Mouse (Mus musculus): ENCODE measurements around the gene Itgb4. TPM values are rescaled to one million over a fixed set of nuclear protein-coding genes. Genes with fewer than 3 reads are reported as not detected.

The Itgb4 gene
- total RNA-seq (2021) = 1 to 10 TPM; 3.1 to 3.7 TPM
- long read RNA-seq, experiment 1, partial matches to known transcripts = 1 of 1 reads
- long read RNA-seq, experiment 1, other reads (novel, unspliced or antisense) = 0 of 1 reads
- long read RNA-seq, experiment 2, partial matches to known transcripts = 3 of 5 reads
- long read RNA-seq, experiment 2, other reads (novel, unspliced or antisense) = 2 of 5 reads

- DNase-seq (ENCODE audit: low spot score in 2 of 2) = no peak
These were observed at the start of gene Itgb4 for GRCm38 (mm10) chr11:115974309-115975082. Gene Itgb4 (plus strand): TSS chr11:115974709.

- no peak for DNase-seq (ENCODE audit: low spot score in 2 of 2)
These were observed 45.5 kb upstream of the Itgb4 start for GRCm38 (mm10) chr11:115929031-115929430.

DNA sequence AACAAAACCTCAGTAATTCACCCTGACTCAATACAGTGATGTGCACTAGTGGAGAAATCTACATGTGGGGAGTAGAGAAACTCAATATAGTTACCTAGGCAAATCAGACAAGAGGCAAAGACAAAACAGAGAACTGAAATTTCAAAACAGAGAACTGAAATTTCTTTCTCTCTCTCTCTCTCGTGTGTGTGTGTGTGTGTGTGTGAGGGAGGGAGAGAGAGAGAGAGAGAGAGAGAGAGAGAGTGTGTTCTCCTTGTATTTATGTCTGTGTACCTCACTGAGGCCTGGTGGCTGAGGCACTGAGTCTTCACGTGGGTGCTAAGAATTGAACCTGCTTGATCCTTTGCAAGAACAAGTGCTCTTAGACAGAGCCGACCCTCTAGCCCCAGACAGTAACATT, 44.7 kb upstream of the Itgb4 start:
- DNase-seq (ENCODE audit: low spot score in 2 of 2) = no peak

- no peak for DNase-seq (ENCODE audit: low spot score in 2 of 2)
These were observed 43.3 kb upstream of the Itgb4 start for GRCm38 (mm10) chr11:115931235-115931634.

- DNase-seq (ENCODE audit: low spot score in 2 of 2) = peak; percentile 95 to 97
These were observed 41.3 kb upstream of the Itgb4 start, which contains the start of the genes Sap30bp and Recql5 for GRCm38 (mm10) chr11:115933108-115933746. Gene Sap30bp (plus strand): TSS chr11:115933282. Gene Recql5 (minus strand): TSS chr11:115933477.

DNA sequence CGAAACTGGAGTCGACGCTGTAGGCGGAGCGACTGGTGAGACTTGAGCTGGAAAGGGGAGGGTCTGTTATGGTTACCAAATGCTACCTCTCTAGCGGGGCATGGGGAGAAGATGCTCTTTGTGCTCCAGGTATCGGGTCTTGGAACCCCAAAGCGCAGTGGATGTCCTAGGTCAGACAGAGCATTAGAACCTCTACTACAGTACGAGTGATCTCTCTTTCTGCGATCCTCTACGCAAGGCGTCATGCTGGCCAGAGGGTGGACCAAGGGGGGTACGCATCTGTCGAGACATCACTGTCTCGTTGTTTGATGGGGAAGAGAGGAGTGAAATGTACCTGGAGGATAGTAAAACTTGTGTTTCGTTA, 40.8 kb upstream of the Itgb4 start:
- no peak for DNase-seq (ENCODE audit: low spot score in 2 of 2)

GRCm38 (mm10) chr11:115939690-115940329, 34.7 kb upstream of the Itgb4 start:
- DNase-seq (ENCODE audit: low spot score in 2 of 2) = peak; percentile 49 to 59

DNA sequence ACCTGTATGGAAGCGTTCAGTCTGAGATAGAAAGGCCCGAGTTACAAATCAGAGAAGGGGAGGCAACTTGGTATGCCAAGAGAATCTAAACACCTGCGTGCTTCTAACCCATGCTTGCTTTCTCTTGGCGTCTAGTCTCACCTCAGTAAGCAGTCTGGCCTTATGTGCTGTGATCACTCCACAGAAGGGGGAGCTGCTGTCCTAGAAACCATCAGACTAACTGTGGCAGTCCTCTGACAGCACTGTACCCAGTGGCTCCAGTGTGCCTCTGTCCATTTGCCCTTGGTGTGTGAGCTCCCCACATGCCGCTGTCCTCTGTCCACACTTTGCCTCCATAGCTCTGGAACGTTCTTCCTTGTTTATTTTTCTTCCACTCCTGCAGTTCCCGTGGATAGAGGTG, 32.5 kb upstream of the Itgb4 start:
- DNase-seq (ENCODE audit: low spot score in 2 of 2) = no peak

GRCm38 (mm10) chr11:115945247-115945646, 29.3 kb upstream of the Itgb4 start:
- DNase-seq (ENCODE audit: low spot score in 2 of 2) = no peak

GRCm38 (mm10) chr11:115946221-115946828, 28.2 kb upstream of the Itgb4 start:
- DNase-seq (ENCODE audit: low spot score in 2 of 2) = no peak

DNA sequence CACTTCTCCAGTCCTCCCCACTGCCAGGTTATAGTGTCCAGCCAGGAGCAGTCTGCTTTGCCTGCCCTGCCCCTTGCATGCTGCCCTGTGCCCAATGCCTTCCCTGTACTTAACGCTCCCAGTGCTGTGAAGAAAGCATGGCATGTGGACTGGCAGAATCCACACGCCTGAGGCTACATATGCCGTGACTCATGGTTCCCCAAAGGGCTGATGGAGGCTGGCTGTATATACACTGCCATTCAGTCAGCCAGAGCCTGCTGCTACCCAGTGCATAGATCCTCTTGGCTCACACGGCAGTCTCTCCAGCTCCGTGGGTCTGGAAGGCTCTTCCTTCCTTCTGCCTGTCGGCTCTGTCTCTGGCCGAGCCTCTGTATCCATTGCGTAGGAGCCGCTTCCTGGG, 26.2 kb upstream of the Itgb4 start:
- DNase-seq (ENCODE audit: low spot score in 2 of 2) = no peak

GRCm38 (mm10) chr11:115950719-115951118, 23.8 kb upstream of the Itgb4 start:
- DNase-seq (ENCODE audit: low spot score in 2 of 2) = no peak

DNA sequence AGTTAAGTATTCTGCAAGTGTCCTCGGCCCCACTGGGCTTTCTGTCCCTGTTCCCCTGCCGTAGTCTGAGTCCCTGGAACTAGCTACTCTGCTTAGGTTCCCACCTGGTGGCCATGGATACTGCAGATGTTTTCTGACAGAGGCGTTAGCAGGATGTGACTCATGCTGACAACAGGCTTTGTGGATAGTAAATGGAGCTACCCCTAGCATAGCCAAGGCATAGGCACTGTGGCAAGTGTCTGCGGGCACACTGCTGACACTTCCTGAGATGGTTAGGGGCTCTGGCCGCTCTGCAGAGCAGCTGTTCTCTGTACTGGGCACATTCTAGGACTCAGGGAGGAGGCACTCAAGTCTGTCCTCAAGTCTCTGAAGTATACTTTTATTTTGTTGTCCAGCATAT, 19.8 kb upstream of the Itgb4 start:
- no peak for DNase-seq (ENCODE audit: low spot score in 2 of 2)

DNA sequence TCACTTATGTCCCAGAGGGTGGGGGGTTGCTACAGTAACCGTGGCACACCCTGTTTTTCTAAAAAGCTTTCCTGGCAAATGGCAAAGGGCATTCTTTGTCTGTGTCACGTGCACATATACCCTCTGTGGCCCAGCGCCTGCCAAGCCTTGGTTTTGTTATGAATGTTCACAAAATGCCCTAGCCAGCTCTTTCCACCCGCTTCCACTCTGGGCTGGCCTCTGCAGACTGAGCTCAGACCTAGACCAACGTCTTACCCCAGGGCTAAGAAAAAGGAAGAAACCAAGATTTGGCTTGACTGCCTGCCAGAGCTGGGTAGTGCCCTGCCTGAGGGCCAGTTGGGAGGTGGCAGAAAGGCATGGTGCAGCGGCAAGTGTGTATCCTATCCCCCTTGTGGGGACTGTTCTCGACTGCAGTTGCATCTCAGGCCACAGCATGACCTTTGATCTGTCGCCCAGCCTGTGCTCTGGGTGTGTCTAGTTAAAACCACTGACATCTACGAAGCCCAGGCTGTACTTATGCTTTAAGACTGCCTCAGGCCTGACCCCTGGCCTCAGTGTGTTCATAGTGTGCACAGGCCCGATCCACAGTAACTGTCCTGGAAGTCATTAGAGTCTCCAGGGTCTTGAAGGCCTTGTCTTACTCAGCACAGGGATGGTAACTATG, 19.2 kb upstream of the Itgb4 start:
- no peak for DNase-seq (ENCODE audit: low spot score in 2 of 2)

DNA sequence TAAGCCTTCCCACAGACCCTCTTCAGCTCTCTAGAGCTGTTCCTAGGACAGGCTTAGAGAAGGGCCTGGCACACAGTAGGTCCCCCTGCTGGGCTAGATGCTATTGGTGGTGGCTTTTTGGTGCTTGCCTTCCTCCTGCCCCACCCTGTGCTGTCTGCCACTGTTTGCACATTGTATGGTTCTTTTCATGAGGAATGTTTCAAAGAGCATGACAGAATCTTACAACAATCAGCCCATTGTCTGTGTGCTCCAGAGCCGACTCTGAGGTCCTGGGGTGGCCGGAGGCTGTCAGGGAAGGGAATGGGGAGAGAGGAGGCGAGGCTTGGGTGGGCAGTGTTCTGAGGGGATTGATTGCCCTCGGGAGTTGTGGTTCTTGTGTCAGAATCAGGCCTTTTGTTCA, 18.1 kb upstream of the Itgb4 start:
- no peak for DNase-seq (ENCODE audit: low spot score in 2 of 2)

- DNase-seq (ENCODE audit: low spot score in 2 of 2) = no peak
These were observed 16.5 kb upstream of the Itgb4 start for GRCm38 (mm10) chr11:115957971-115958370.

DNA sequence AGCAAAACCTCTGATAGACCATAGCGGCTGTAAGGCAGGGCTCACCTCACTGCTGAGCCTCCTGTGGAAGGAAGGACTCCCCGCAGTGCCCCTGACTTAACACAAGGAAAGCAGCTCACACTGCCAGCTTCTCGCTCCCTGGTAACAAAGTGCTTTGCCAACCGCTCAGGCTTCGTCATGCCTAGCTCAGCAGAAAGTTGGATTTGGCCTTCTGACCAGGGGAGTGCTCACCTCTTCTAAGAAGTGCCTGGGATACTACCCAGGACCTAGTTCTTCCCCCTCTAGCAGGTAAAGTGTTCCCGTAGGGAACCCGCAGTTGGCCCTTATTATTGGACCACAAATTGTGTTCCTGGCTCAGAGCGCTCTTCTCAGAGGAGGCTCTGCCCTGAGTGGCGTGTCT, 15.5 kb upstream of the Itgb4 start:
- DNase-seq (ENCODE audit: low spot score in 2 of 2) = no peak

DNA sequence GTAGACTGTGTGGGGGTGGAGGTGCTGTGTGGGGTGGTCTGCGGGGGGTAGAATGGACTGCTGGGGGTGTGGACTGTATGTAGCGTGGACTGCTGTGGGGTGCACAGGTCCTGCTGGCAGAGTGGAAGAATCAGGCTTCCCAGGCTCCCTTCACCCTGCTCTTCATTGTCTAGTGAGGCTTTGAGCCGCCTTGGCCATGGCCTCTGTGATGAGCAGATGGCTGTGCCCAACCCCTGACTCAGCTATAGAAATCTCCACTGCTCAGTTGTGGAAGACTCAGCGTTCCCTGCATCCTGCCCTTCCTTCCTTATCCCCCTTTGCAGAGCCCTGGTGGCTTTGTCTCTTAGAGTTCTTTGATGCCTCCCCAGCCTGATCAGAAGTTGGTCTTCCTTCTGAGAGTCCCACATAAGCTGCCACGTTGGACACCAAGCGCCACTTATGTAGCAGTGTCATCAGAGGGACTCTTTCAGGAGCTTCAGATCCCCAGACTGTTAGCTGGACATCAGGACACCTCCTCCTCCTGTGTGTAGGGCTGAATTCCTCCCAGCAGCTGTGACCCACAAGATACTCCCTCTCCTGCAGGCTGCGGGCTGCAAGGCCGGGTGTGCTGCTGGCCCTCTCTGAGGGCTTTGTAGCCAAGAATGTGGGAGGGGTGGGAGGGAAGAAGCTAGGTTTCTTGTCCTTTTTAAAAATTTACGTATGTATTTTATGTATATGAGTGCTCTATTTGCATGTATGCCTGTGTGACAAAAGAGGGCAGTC, 11.7 kb upstream of the Itgb4 start:
- no peak for DNase-seq (ENCODE audit: low spot score in 2 of 2)

DNA sequence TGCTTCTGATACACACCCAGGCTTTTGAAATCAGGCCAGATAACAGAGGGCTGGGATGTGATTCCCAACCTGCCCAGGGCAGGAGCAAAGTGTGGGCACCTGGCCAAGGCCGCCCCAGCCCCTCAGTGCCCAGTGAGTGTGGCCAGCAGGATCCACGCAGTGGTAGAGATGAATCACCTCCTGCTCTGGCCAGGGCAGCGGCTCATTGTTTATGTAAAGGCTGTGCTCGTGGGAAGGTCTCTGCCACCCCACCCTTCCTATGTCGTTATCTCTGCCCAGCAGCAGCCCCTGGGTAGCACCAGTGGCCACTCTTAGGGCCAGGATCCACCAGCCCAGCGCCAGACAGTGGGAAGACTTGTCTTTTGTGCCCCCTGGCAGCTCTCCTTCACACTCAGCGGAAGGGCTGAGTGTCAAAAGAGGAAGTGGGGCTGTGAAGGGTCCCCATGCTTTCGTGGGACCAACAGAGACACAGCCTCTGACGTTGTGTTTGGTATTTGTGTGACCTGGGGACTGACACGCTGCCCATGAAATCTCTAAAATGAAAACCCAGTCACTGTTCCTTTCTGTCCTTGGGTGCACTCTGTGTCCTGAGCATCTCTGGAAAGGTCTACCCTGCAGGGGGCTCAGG, 9.4 kb upstream of the Itgb4 start:
- peak; percentile 54 to 60 for DNase-seq (ENCODE audit: low spot score in 2 of 2)

All from adrenal gland, adult 18-20 months (tissue).